Mouse (Mus musculus) brown adipose tissue, adult 24 weeks (tissue): ENCODE data around the gene Slco4a1. TPM values are rescaled to one million over a fixed set of nuclear protein-coding genes. Genes with fewer than 3 reads are reported as not detected.

Source experiments
- H3K27ac ChIP-seq: fragments of 200-500 bp; replicated peaks from 2 replicates; pipeline ENCODE4 v1.5.1; 2012; ENCODE audit warnings: low read depth, mild to moderate bottlenecking, low read length
- H3K4me1 ChIP-seq: fragments of 200-500 bp; 2 replicates; pipeline ENCODE4 v1.6.1; 2012; ENCODE audit warnings: low read length, mixed read lengths; ENCODE audit not compliant: control insufficient read depth, insufficient read depth, insufficient read length
- H3K4me3 ChIP-seq: fragments of 200-500 bp; 2 replicates; pipeline ENCODE4 v1.5.1; 2012; ENCODE audit warnings: low read depth, mild to moderate bottlenecking, low read length, moderate library complexity; ENCODE audit not compliant: insufficient read depth
- polyA plus RNA-seq: library from polyadenylated mRNA; stranded (reverse); fragments of >200 nt; gene quantifications from 2 replicates; pipeline ENCODE4 v1.2.4, GENCODE M21; 2012; ENCODE audit not compliant: missing spikeins, insufficient read depth, insufficient read length

Gene Slco4a1
- polyA plus RNA-seq, 1 experiment, result 1.8 TPM

- Histone ChIP-seq H3K4me1 (no peaks in the 10 kb centered on the region), H3K27ac (no peak overlapping the region), H3K4me3 (no peak overlapping the region)
Observed at GRCm38 (mm10) chr2:180437149-180437864, 18.7 kb upstream of the Slco4a1 start.

GRCm38 (mm10) chr2:180439791-180440190, 16.3 kb upstream of the Slco4a1 start:
- no peaks in the 10 kb centered on the region for H3K4me1 ChIP-seq
- H3K4me3 ChIP-seq, result no peak overlapping the region

GRCm38 (mm10) chr2:180440596-180441332, 15.3 kb upstream of the Slco4a1 start:
- Histone ChIP-seq H3K4me3 (no peak overlapping the region), H3K27ac (no peak overlapping the region), H3K4me1 (no peaks in the 10 kb centered on the region)

More at GRCm38 (mm10) chr2:180439791-180440190, 16.3 kb upstream of the Slco4a1 start:
- H3K27ac ChIP-seq, result no peak overlapping the region

GRCm38 (mm10) chr2:180442061-180442460, 14.0 kb upstream of the Slco4a1 start:
- H3K27ac ChIP-seq, result no peak overlapping the region
- H3K4me1 ChIP-seq, result no peaks in the 10 kb centered on the region
- H3K4me3 ChIP-seq, result no peak overlapping the region

GRCm38 (mm10) chr2:180443861-180444260, 12.2 kb upstream of the Slco4a1 start:
- no peak overlapping the region for H3K4me3 ChIP-seq
- no peak overlapping the region for H3K27ac ChIP-seq
- H3K4me1 ChIP-seq, result no peaks in the 10 kb centered on the region

GRCm38 (mm10) chr2:180444957-180445785, 10.9 kb upstream of the Slco4a1 start:
- no peaks in the 10 kb centered on the region for H3K4me1 ChIP-seq
- no peak overlapping the region for H3K4me3 ChIP-seq
- no peak overlapping the region for H3K27ac ChIP-seq

- Histone ChIP-seq H3K27ac (no peak overlapping the region), H3K4me1 (no peaks in the 10 kb centered on the region), H3K4me3 (no peak overlapping the region)
Observed at GRCm38 (mm10) chr2:180445962-180446361, 10.1 kb upstream of the Slco4a1 start.

- no peak overlapping the region for H3K27ac ChIP-seq
- H3K4me1 ChIP-seq, result no peaks in the 10 kb centered on the region
- H3K4me3 ChIP-seq, result no peak overlapping the region
Observed at GRCm38 (mm10) chr2:180449007-180449406, 7.0 kb upstream of the Slco4a1 start.

GRCm38 (mm10) chr2:180450529-180450928, 5.5 kb upstream of the Slco4a1 start:
- H3K4me1 ChIP-seq, result no peaks in the 10 kb centered on the region
- no peak overlapping the region for H3K27ac ChIP-seq
- H3K4me3 ChIP-seq, result no peak overlapping the region

GRCm38 (mm10) chr2:180456705-180457104, 660 bp downstream of the Slco4a1 start:
- Histone ChIP-seq H3K4me1 (peaks cover 10% of the 10 kb centered on the region), H3K4me3 (peak overlapping the region; percentile 67), H3K27ac (no peak overlapping the region)

GRCm38 (mm10) chr2:180457680-180458079, 1.6 kb downstream of the Slco4a1 start:
- no peak overlapping the region for H3K27ac ChIP-seq
- H3K4me1 ChIP-seq, result peaks cover 10% of the 10 kb centered on the region
- H3K4me3 ChIP-seq, result no peak overlapping the region

GRCm38 (mm10) chr2:180459437-180459836, 3.4 kb downstream of the Slco4a1 start:
- H3K27ac ChIP-seq, result peak overlapping the region; percentile 44; the same call in 1 of the 2 replicates
- no peak overlapping the region for H3K4me3 ChIP-seq
- peaks cover 10% of the 10 kb centered on the region for H3K4me1 ChIP-seq

- Histone ChIP-seq H3K27ac (no peak overlapping the region), H3K4me1 (peaks cover 10% of the 10 kb centered on the region)
Observed at GRCm38 (mm10) chr2:180460801-180461200, 4.8 kb downstream of the Slco4a1 start.

GRCm38 (mm10) chr2:180462593-180462992, 6.5 kb downstream of the Slco4a1 start:
- no peak overlapping the region for H3K4me3 ChIP-seq
- peaks cover 7% of the 10 kb centered on the region for H3K4me1 ChIP-seq
- no peak overlapping the region for H3K27ac ChIP-seq

More at GRCm38 (mm10) chr2:180460801-180461200, 4.8 kb downstream of the Slco4a1 start:
- H3K4me3 ChIP-seq, result no peak overlapping the region

GRCm38 (mm10) chr2:180466505-180466904, 10.5 kb downstream of the Slco4a1 start:
- Histone ChIP-seq H3K4me1 (peaks cover 8% of the 10 kb centered on the region; the same call in 1 of the 2 replicates), H3K27ac (no peak overlapping the region), H3K4me3 (no peak overlapping the region)
